Mouse (Mus musculus) ES-Bruce4 (cell line): ENCODE results near the gene Stxbp5. TPM values are rescaled to one million over a fixed set of nuclear protein-coding genes. Genes with fewer than 3 reads are reported as not detected.

Experiments
- H3K27ac ChIP-seq: 2 replicates; pipeline ENCODE4 v1.5.1; 2012; ENCODE audit warnings: low read length, inconsistent platforms; ENCODE audit not compliant: insufficient read depth
- H3K27me3 ChIP-seq: 2 replicates; pipeline ENCODE4 v1.6.1; 2012; ENCODE audit warnings: mild to moderate bottlenecking, low read length, inconsistent platforms; ENCODE audit not compliant: control insufficient read depth, poor library complexity, insufficient read depth, severe bottlenecking
- H3K36me3 ChIP-seq: 2 replicates; pipeline ENCODE4 v1.6.1; 2012; ENCODE audit warnings: inconsistent platforms, mild to moderate bottlenecking, low read length, moderate library complexity; ENCODE audit not compliant: control insufficient read depth, poor library complexity, insufficient read depth, severe bottlenecking
- H3K4me1 ChIP-seq: one replicate; pipeline ENCODE4 v1.8.1; 2011; ENCODE audit warnings: low read length; ENCODE audit not compliant: control insufficient read depth, insufficient read depth
- H3K4me3 ChIP-seq: 2 replicates; pipeline ENCODE4 v1.5.1; 2011; ENCODE audit warnings: low read depth, mild to moderate bottlenecking, low read length
- H3K9ac ChIP-seq: 2 replicates; pipeline ENCODE4 v1.6.1; 2012; ENCODE audit warnings: low read depth, mild to moderate bottlenecking, inconsistent platforms; ENCODE audit not compliant: poor library complexity, severe bottlenecking
- H3K9me3 ChIP-seq: replicated peaks from 2 replicates; pipeline ENCODE4 v1.6.1; 2012; ENCODE audit warnings: mild to moderate bottlenecking, low read length, inconsistent platforms; ENCODE audit not compliant: control insufficient read depth, poor library complexity, insufficient read depth, severe bottlenecking
- CTCF ChIP-seq: IDR thresholded peaks from one replicate; pipeline ENCODE4 v1.8.1; 2011; ENCODE audit warnings: low read depth, low read length
- EP300 ChIP-seq: IDR thresholded peaks from 2 replicates; pipeline ENCODE4 v1.6.1; 2011; ENCODE audit warnings: low read depth, low read length; ENCODE audit not compliant: insufficient read depth
- POLR2A ChIP-seq: IDR thresholded peaks from one replicate; pipeline ENCODE4 v1.8.1; 2011; ENCODE audit warnings: low read length; ENCODE audit not compliant: insufficient read depth
- polyA plus RNA-seq: library from polyadenylated mRNA; stranded (reverse); fragments of >200 nt; gene quantifications from 2 replicates; pipeline ENCODE4 v1.2.4, GENCODE M21; 2011; ENCODE audit warnings: low read depth; ENCODE audit not compliant: missing spikeins, insufficient read depth, insufficient read length

Stxbp5 gene
- polyA plus RNA-seq, 1 experiment = 18.7 TPM

GRCm38 (mm10) chr10:9770261-9770660 lies 130.6 kb downstream of the Stxbp5 start:
- H3K27ac ChIP-seq = no peak overlapping the region
- no peaks in the 10 kb centered on the region for H3K36me3 ChIP-seq
- H3K9me3 ChIP-seq = no peaks in the 10 kb centered on the region
- TF ChIP-seq CTCF = no peak
- TF ChIP-seq POLR2A = no peak
- no peak for TF ChIP-seq EP300
- no peak overlapping the region for H3K4me3 ChIP-seq
- H3K27me3 ChIP-seq = no peaks in the 10 kb centered on the region
- H3K4me1 ChIP-seq = no peaks in the 10 kb centered on the region
- no peak overlapping the region for H3K9ac ChIP-seq

- Histone ChIP-seq H3K4me1 (no peaks in the 10 kb centered on the region), H3K36me3 (no peaks in the 10 kb centered on the region), H3K27ac (no peak overlapping the region), H3K9me3 (no peaks in the 10 kb centered on the region), H3K9ac (no peak overlapping the region), H3K4me3 (no peak overlapping the region), H3K27me3 (no peaks in the 10 kb centered on the region)
- TF ChIP-seq POLR2A (no peak), CTCF (no peak), EP300 (no peak)
These were observed 137.0 kb downstream of the Stxbp5 start for GRCm38 (mm10) chr10:9763831-9764230.

- Histone ChIP-seq H3K9me3 (no peaks in the 10 kb centered on the region), H3K4me3 (no peak overlapping the region), H3K27ac (no peak overlapping the region)
These were observed 140.6 kb downstream of the Stxbp5 start for GRCm38 (mm10) chr10:9760264-9760663.

GRCm38 (mm10) chr10:9756546-9756945 lies 144.3 kb downstream of the Stxbp5 start:
- Histone ChIP-seq H3K27ac (no peak overlapping the region), H3K4me1 (no peaks in the 10 kb centered on the region), H3K36me3 (no peaks in the 10 kb centered on the region), H3K4me3 (no peak overlapping the region), H3K9ac (no peak overlapping the region), H3K9me3 (no peaks in the 10 kb centered on the region), H3K27me3 (no peaks in the 10 kb centered on the region)
- TF ChIP-seq CTCF (no peak), POLR2A (no peak), EP300 (no peak)

More at GRCm38 (mm10) chr10:9760264-9760663, 140.6 kb downstream of the Stxbp5 start:
- no peaks in the 10 kb centered on the region for H3K27me3 ChIP-seq
- no peaks in the 10 kb centered on the region for H3K36me3 ChIP-seq
- H3K4me1 ChIP-seq = no peaks in the 10 kb centered on the region
- no peak for TF ChIP-seq CTCF
- TF ChIP-seq EP300 = no peak
- no peak for TF ChIP-seq POLR2A
- no peak overlapping the region for H3K9ac ChIP-seq

GRCm38 (mm10) chr10:9754893-9755541 lies 145.9 kb downstream of the Stxbp5 start:
- H3K27me3 ChIP-seq = no peaks in the 10 kb centered on the region
- no peak overlapping the region for H3K4me3 ChIP-seq
- no peak overlapping the region for H3K9ac ChIP-seq
- no peaks in the 10 kb centered on the region for H3K36me3 ChIP-seq
- H3K27ac ChIP-seq = no peak overlapping the region
- TF ChIP-seq CTCF (no peak), POLR2A (no peak), EP300 (no peak)
- H3K9me3 ChIP-seq = no peaks in the 10 kb centered on the region
- no peaks in the 10 kb centered on the region for H3K4me1 ChIP-seq

- TF ChIP-seq EP300 (no peak), CTCF (no peak), POLR2A (no peak)
- Histone ChIP-seq H3K27ac (no peak overlapping the region), H3K9ac (no peak overlapping the region), H3K36me3 (no peaks in the 10 kb centered on the region), H3K9me3 (no peaks in the 10 kb centered on the region), H3K4me1 (no peaks in the 10 kb centered on the region), H3K4me3 (no peak overlapping the region), H3K27me3 (no peaks in the 10 kb centered on the region)
These were observed 167.0 kb downstream of the Stxbp5 start for GRCm38 (mm10) chr10:9733861-9734260.
